In genomic region chr9:58009015-58009362, GRCm38 (mm10) we compare ENCODE assay signal across 8 mouse cellular contexts. TPM values are rescaled to one million over a fixed set of nuclear protein-coding genes. Genes with fewer than 3 reads are reported as not detected.
A peak's percentile ranks its signal among the peaks of the same experiment; 100 is the strongest.
DNase-seq lines count a peak whose midpoint lies in the region; ATAC-seq and TF ChIP-seq lines count a peak whose summit lies in the region.
"Had no signal": no experiment of that assay in that cellular context is flagged by ENCODE, and none has a peak within 500 bp of the region (broad histone marks: within the 10 kb centered on the region; RNA-seq: fewer than 3 reads in every experiment).

No protein-coding gene starts in this region.

- H3K4me1 ChIP-seq in embryonic facial prominence, embryonic 15.5 days, result peaks cover 5% of the 10 kb centered on the region; the same call in 1 of the 2 replicates
- H3K4me1 ChIP-seq in heart, postnatal 0 days (ENCODE audit: control insufficient read depth, insufficient read depth), result peaks cover 12% of the 10 kb centered on the region; the same call in 1 of the 2 replicates
- peaks cover 11% of the 10 kb centered on the region for H3K4me1 ChIP-seq in limb, embryonic 12.5 days (replicated peaks)

- WGBS in embryonic facial prominence, embryonic 15.5 days, result 7% methylated on average over 6 of the region's 6 CpGs
- 4% methylated on average over 6 of the region's 6 CpGs for WGBS in heart, postnatal 0 days
- WGBS in limb, embryonic 12.5 days, result 9% methylated on average over 6 of the region's 6 CpGs

- TF ChIP-seq CTCF in heart, postnatal 0 days (IDR thresholded peaks at IDR 0.05; ENCODE audit: low read depth), result no peak

- H3K4me3 ChIP-seq in embryonic facial prominence, embryonic 15.5 days (replicated peaks), result no peak overlapping the region
- no peak overlapping the region for H3K4me3 ChIP-seq in heart, postnatal 0 days (ENCODE audit: low read depth, low read length)
- no peak overlapping the region for H3K4me3 ChIP-seq in limb, embryonic 12.5 days (replicated peaks)

- H3K27me3 ChIP-seq in embryonic facial prominence, embryonic 15.5 days, result no peaks in the 10 kb centered on the region
- H3K27me3 ChIP-seq in heart, postnatal 0 days (ENCODE audit: control insufficient read depth, insufficient read depth, low read length), result no peaks in the 10 kb centered on the region
- peaks cover 3% of the 10 kb centered on the region; the same call in 1 of the 2 replicates for H3K27me3 ChIP-seq in limb, embryonic 12.5 days

- no peaks in the 10 kb centered on the region for H3K36me3 ChIP-seq in embryonic facial prominence, embryonic 15.5 days
- no peaks in the 10 kb centered on the region for H3K36me3 ChIP-seq in heart, postnatal 0 days (replicated peaks; ENCODE audit: control insufficient read depth, insufficient read depth, low read length)
- H3K36me3 ChIP-seq in limb, embryonic 12.5 days, result no peaks in the 10 kb centered on the region

- TF ChIP-seq EP300 in heart, postnatal 0 days (IDR thresholded peaks at IDR 0.05; ENCODE audit: low read depth), result 0 out of 2 replicates have a peak, but pooled peaks have one; percentile 46

- H3K9ac ChIP-seq in embryonic facial prominence, embryonic 15.5 days, result no peak overlapping the region
- no peak overlapping the region; the same call in 1 of the 2 replicates for H3K9ac ChIP-seq in heart, postnatal 0 days (replicated peaks; ENCODE audit: low read depth, low read length)
- no peak overlapping the region for H3K9ac ChIP-seq in limb, embryonic 12.5 days (replicated peaks)

- peak; percentile 25 for DNase-seq in right cerebral cortex, postnatal 4 days
- DNase-seq in right cerebral cortex, adult 2 months (ENCODE audit: low spot score in 2 of 2), result no peak
- peak; percentile 90 for DNase-seq in heart, postnatal 0 days (ENCODE audit: low spot score)
- peak; percentile 87 for DNase-seq in retina, embryonic 14.5 days (ENCODE audit: low spot score)
- DNase-seq in left cerebral cortex, adult 18-20 months (ENCODE audit: low spot score in 2 of 2), result no peak

- no peaks in the 10 kb centered on the region for H3K9me3 ChIP-seq in embryonic facial prominence, embryonic 15.5 days (replicated peaks)
- no peaks in the 10 kb centered on the region for H3K9me3 ChIP-seq in heart, postnatal 0 days (replicated peaks; ENCODE audit: control insufficient read depth, low read length)
- no peaks in the 10 kb centered on the region for H3K9me3 ChIP-seq in limb, embryonic 12.5 days

- no peak overlapping the region for H3K27ac ChIP-seq in embryonic facial prominence, embryonic 15.5 days (replicated peaks)
- peak overlapping the region; percentile 70 for H3K27ac ChIP-seq in heart, postnatal 0 days (ENCODE audit: low read depth)
- no peak overlapping the region for H3K27ac ChIP-seq in limb, embryonic 12.5 days

- peak; percentile 49; the same call in 1 of the 2 replicates for ATAC-seq in embryonic facial prominence, embryonic 15.5 days (ENCODE audit: insufficient number of reproducible peaks, low FRiP score, low TSS enrichment, low read depth)
- ATAC-seq in heart, postnatal 0 days (ENCODE audit: insufficient read depth, low read depth), result peak; percentile 95
- peak; percentile 55; the same call in 1 of the 2 replicates for ATAC-seq in limb, embryonic 12.5 days (ENCODE audit: insufficient number of reproducible peaks, insufficient read depth, low FRiP score, low TSS enrichment, low read depth)

- H3K4me2 ChIP-seq in embryonic facial prominence, embryonic 15.5 days (replicated peaks), result no peak overlapping the region
- peak overlapping the region; percentile 4; the same call in 1 of the 2 replicates for H3K4me2 ChIP-seq in heart, postnatal 0 days (ENCODE audit: low read depth, low read length)
- H3K4me2 ChIP-seq in limb, embryonic 12.5 days, result no peak overlapping the region

RNA-seq across cellular contexts. Expression of gene Cyp11a1, which starts 2.8 kb away (rescaled TPM):
- polyA plus RNA-seq in embryonic facial prominence, embryonic 15.5 days (2015; fragmentation: Nextera tagmentation; extraction: Ambion mirVana), result 9.8 and 9.9 TPM in 2 replicates
- total RNA-seq in heart, postnatal 0 days (2014; rRNA removed; ENCODE audit: low replicate concordance), result 1.1 and 2.3 TPM in 2 replicates
- 0.90 and 1.3 TPM in 2 replicates for polyA plus RNA-seq in heart, postnatal 0 days (2015; fragmentation: Nextera tagmentation; extraction: Ambion mirVana)
- polyA plus RNA-seq in limb, embryonic 12.5 days (2016; fragmentation: Nextera tagmentation; extraction: Ambion mirVana), result 0.16 and 0.24 TPM in 2 replicates
- 1 to 10 TPM; 1.8 to 2.7 TPM for total RNA-seq in left cerebral cortex, adult 18-20 months (2021)

RNA-seq across cellular contexts. Expression of gene Stra6, which starts 54.6 kb away (rescaled TPM):
- polyA plus RNA-seq in embryonic facial prominence, embryonic 15.5 days (2015; fragmentation: Nextera tagmentation; extraction: Ambion mirVana), result 8.7 and 13.9 TPM in 2 replicates
- total RNA-seq in heart, postnatal 0 days (2014; rRNA removed; ENCODE audit: low replicate concordance), result not detected in 2 replicates
- 0.05 and 0.11 TPM in 2 replicates for polyA plus RNA-seq in heart, postnatal 0 days (2015; fragmentation: Nextera tagmentation; extraction: Ambion mirVana)
- polyA plus RNA-seq in limb, embryonic 12.5 days (2016; fragmentation: Nextera tagmentation; extraction: Ambion mirVana), result 37.5 and 49.0 TPM in 2 replicates
- total RNA-seq in left cerebral cortex, adult 18-20 months (2021), result 10 to 100 TPM in 1 of 2 experiments, 1 to 10 TPM in 1; 7.8 to 10.3 TPM
- polyA plus RNA-seq: liver, embryonic 16.5 days had no signal

Comparison
In these comparisons a context has a peak if more than half of its experiments do, and no peak if none do; other contexts are left out.
1. DNase-seq: peak in right cerebral cortex, postnatal 4 days (single experiment), heart, postnatal 0 days (single experiment) and retina, embryonic 14.5 days (single experiment); none in right cerebral cortex, adult 2 months (0 of 2) and left cerebral cortex, adult 18-20 months (0 of 2).
2. Peak in every context shown above with its lines, with median percentiles within 50 percentile points of each other: ATAC-seq.